Mouse (Mus musculus): Measurements from ENCODE around the gene Slc29a4. TPM values are rescaled to one million over a fixed set of nuclear protein-coding genes. Genes with fewer than 3 reads are reported as not detected.
A peak's percentile ranks its signal among the peaks of the same experiment; 100 is the strongest.

The Slc29a4 gene
- polyA plus RNA-seq, 1 experiment from 2014 or later = 70.6 TPM

- peaks cover 74% of the 10 kb centered on the region for H3K36me3 ChIP-seq
- no peak overlapping the region for H3K4me3 ChIP-seq (replicated peaks)
- peak; percentile 56 for ATAC-seq
- H3K9me3 ChIP-seq = no peaks in the 10 kb centered on the region
- H3K27ac ChIP-seq = no peak overlapping the region
- H3K27me3 ChIP-seq = no peaks in the 10 kb centered on the region
- 26% methylated on average over 4 of the region's 4 CpGs for WGBS
- H3K4me2 ChIP-seq (replicated peaks) = no peak overlapping the region
- H3K4me1 ChIP-seq (replicated peaks) = no peaks in the 10 kb centered on the region
- no peak overlapping the region for H3K9ac ChIP-seq (replicated peaks)
Measured at GRCm38 (mm10) chr5:142718037-142718436, 25.7 kb downstream of the Slc29a4 start.

- peaks cover 73% of the 10 kb centered on the region for H3K36me3 ChIP-seq
- 0 out of 2 replicates have a peak, but pooled peaks have one; percentile 18 for ATAC-seq
- H3K4me1 ChIP-seq (replicated peaks) = no peaks in the 10 kb centered on the region
- H3K27me3 ChIP-seq = no peaks in the 10 kb centered on the region
- H3K4me3 ChIP-seq (replicated peaks) = no peak overlapping the region
- H3K27ac ChIP-seq = no peak overlapping the region
- 69% methylated on average over 25 of the region's 25 CpGs for WGBS
- H3K9ac ChIP-seq (replicated peaks) = no peak overlapping the region
- no peaks in the 10 kb centered on the region for H3K9me3 ChIP-seq
- no peak overlapping the region for H3K4me2 ChIP-seq (replicated peaks)
Measured at GRCm38 (mm10) chr5:142718486-142718885, 26.2 kb downstream of the Slc29a4 start.

GRCm38 (mm10) chr5:142719897-142720296, 27.6 kb downstream of the Slc29a4 start:
- Histone ChIP-seq H3K4me3 (replicated peaks) (no peak overlapping the region), H3K27ac (no peak overlapping the region), H3K27me3 (no peaks in the 10 kb centered on the region), H3K4me1 (replicated peaks) (peaks cover 5% of the 10 kb centered on the region; the same call in 1 of the 2 replicates), H3K36me3 (peaks cover 59% of the 10 kb centered on the region), H3K9me3 (no peaks in the 10 kb centered on the region), H3K4me2 (replicated peaks) (no peak overlapping the region), H3K9ac (replicated peaks) (no peak overlapping the region)
- ATAC-seq = no peak
- 90% methylated on average over 13 of the region's 13 CpGs for WGBS

- Histone ChIP-seq H3K36me3 (peaks cover 71% of the 10 kb centered on the region), H3K4me1 (replicated peaks) (peaks cover 5% of the 10 kb centered on the region; the same call in 1 of the 2 replicates), H3K4me2 (replicated peaks) (0 out of 2 replicates have a peak overlapping the region, but pooled peaks have one; percentile 6), H3K4me3 (replicated peaks) (no peak overlapping the region), H3K27ac (peak overlapping the region; percentile 56), H3K27me3 (no peaks in the 10 kb centered on the region), H3K9ac (replicated peaks) (no peak overlapping the region), H3K9me3 (no peaks in the 10 kb centered on the region)
- peak; percentile 74 for ATAC-seq
- WGBS = 12% methylated on average over 7 of the region's 7 CpGs
Measured at GRCm38 (mm10) chr5:142723520-142724133, 31.3 kb downstream of the Slc29a4 start.

- no peaks in the 10 kb centered on the region for H3K9me3 ChIP-seq
- no peak overlapping the region for H3K4me2 ChIP-seq (replicated peaks)
- 89% methylated on average over 7 of the region's 7 CpGs for WGBS
- ATAC-seq = no peak
- H3K27me3 ChIP-seq = no peaks in the 10 kb centered on the region
- peaks cover 71% of the 10 kb centered on the region for H3K36me3 ChIP-seq
- no peak overlapping the region for H3K9ac ChIP-seq (replicated peaks)
- no peak overlapping the region for H3K4me3 ChIP-seq (replicated peaks)
- peaks cover 5% of the 10 kb centered on the region; the same call in 1 of the 2 replicates for H3K4me1 ChIP-seq (replicated peaks)
- H3K27ac ChIP-seq = peak overlapping the region; percentile 35; the same call in 1 of the 2 replicates
Measured at GRCm38 (mm10) chr5:142724265-142724664, 32.0 kb downstream of the Slc29a4 start.

- no peaks in the 10 kb centered on the region for H3K9me3 ChIP-seq
- WGBS = 88% methylated on average over 6 of the region's 6 CpGs
- H3K4me2 ChIP-seq (replicated peaks) = no peak overlapping the region
- H3K36me3 ChIP-seq = peaks cover 75% of the 10 kb centered on the region
- H3K27me3 ChIP-seq = no peaks in the 10 kb centered on the region
- ATAC-seq = no peak
- peaks cover 5% of the 10 kb centered on the region; the same call in 1 of the 2 replicates for H3K4me1 ChIP-seq (replicated peaks)
- H3K27ac ChIP-seq = peak overlapping the region; percentile 47; the same call in 1 of the 2 replicates
- H3K4me3 ChIP-seq (replicated peaks) = no peak overlapping the region
- no peak overlapping the region for H3K9ac ChIP-seq (replicated peaks)
Measured at GRCm38 (mm10) chr5:142726748-142727147, 34.4 kb downstream of the Slc29a4 start.

- H3K36me3 ChIP-seq = peaks cover 83% of the 10 kb centered on the region
- no peak for ATAC-seq
- no peaks in the 10 kb centered on the region for H3K9me3 ChIP-seq
- H3K4me3 ChIP-seq (replicated peaks) = no peak overlapping the region
- H3K4me2 ChIP-seq (replicated peaks) = no peak overlapping the region
- WGBS = 98% methylated on average over 16 of the region's 16 CpGs
- H3K27ac ChIP-seq = no peak overlapping the region
- no peak overlapping the region for H3K9ac ChIP-seq (replicated peaks)
- no peaks in the 10 kb centered on the region for H3K27me3 ChIP-seq
- peaks cover 5% of the 10 kb centered on the region; the same call in 1 of the 2 replicates for H3K4me1 ChIP-seq (replicated peaks)
Measured at GRCm38 (mm10) chr5:142728301-142728700, 36.0 kb downstream of the Slc29a4 start.

- 95% methylated on average over 12 of the region's 12 CpGs for WGBS
- Histone ChIP-seq H3K4me1 (replicated peaks) (no peaks in the 10 kb centered on the region), H3K36me3 (peaks cover 98% of the 10 kb centered on the region), H3K4me2 (replicated peaks) (no peak overlapping the region), H3K4me3 (replicated peaks) (no peak overlapping the region), H3K27ac (no peak overlapping the region), H3K9me3 (no peaks in the 10 kb centered on the region), H3K27me3 (no peaks in the 10 kb centered on the region), H3K9ac (replicated peaks) (no peak overlapping the region)
- ATAC-seq = no peak
Measured at GRCm38 (mm10) chr5:142730295-142730694, 38.0 kb downstream of the Slc29a4 start.

GRCm38 (mm10) chr5:142731916-142732315, 39.6 kb downstream of the Slc29a4 start:
- no peak overlapping the region for H3K4me2 ChIP-seq (replicated peaks)
- no peak overlapping the region for H3K9ac ChIP-seq (replicated peaks)
- no peaks in the 10 kb centered on the region for H3K27me3 ChIP-seq
- H3K4me1 ChIP-seq (replicated peaks) = no peaks in the 10 kb centered on the region
- WGBS = 95% methylated on average over 11 of the region's 11 CpGs
- ATAC-seq = no peak
- H3K9me3 ChIP-seq = no peaks in the 10 kb centered on the region
- peaks cover 98% of the 10 kb centered on the region for H3K36me3 ChIP-seq
- no peak overlapping the region for H3K27ac ChIP-seq
- H3K4me3 ChIP-seq (replicated peaks) = no peak overlapping the region

- Histone ChIP-seq H3K9me3 (no peaks in the 10 kb centered on the region), H3K4me2 (replicated peaks) (no peak overlapping the region), H3K27ac (no peak overlapping the region), H3K4me1 (replicated peaks) (no peaks in the 10 kb centered on the region), H3K27me3 (no peaks in the 10 kb centered on the region), H3K36me3 (peaks cover 96% of the 10 kb centered on the region), H3K9ac (replicated peaks) (no peak overlapping the region), H3K4me3 (replicated peaks) (no peak overlapping the region)
- WGBS = 92% methylated on average over 8 of the region's 8 CpGs
- no peak for ATAC-seq
Measured at GRCm38 (mm10) chr5:142739941-142740340, 47.6 kb downstream of the Slc29a4 start.

GRCm38 (mm10) chr5:142747026-142747629, 54.8 kb downstream of the Slc29a4 start:
- no peaks in the 10 kb centered on the region for H3K27me3 ChIP-seq
- H3K4me1 ChIP-seq (replicated peaks) = peaks cover 9% of the 10 kb centered on the region; the same call in 1 of the 2 replicates
- no peak overlapping the region for H3K4me2 ChIP-seq (replicated peaks)
- peak overlapping the region; percentile 44; the same call in 1 of the 2 replicates for H3K27ac ChIP-seq
- WGBS = 66% methylated on average over 12 of the region's 12 CpGs
- H3K9me3 ChIP-seq = no peaks in the 10 kb centered on the region
- H3K36me3 ChIP-seq = peaks cover 91% of the 10 kb centered on the region
- no peak overlapping the region for H3K4me3 ChIP-seq (replicated peaks)
- no peak overlapping the region for H3K9ac ChIP-seq (replicated peaks)
- ATAC-seq = no peak

- 0 out of 2 replicates have a peak overlapping the region, but pooled peaks have one; percentile 17 for H3K27ac ChIP-seq
- H3K9me3 ChIP-seq = no peaks in the 10 kb centered on the region
- peaks cover 9% of the 10 kb centered on the region; the same call in 1 of the 2 replicates for H3K4me1 ChIP-seq (replicated peaks)
- H3K4me2 ChIP-seq (replicated peaks) = no peak overlapping the region
- no peak overlapping the region for H3K4me3 ChIP-seq (replicated peaks)
- H3K9ac ChIP-seq (replicated peaks) = no peak overlapping the region
- ATAC-seq = no peak
- 93% methylated on average over 11 of the region's 11 CpGs for WGBS
- peaks cover 89% of the 10 kb centered on the region for H3K36me3 ChIP-seq
- H3K27me3 ChIP-seq = no peaks in the 10 kb centered on the region
Measured at GRCm38 (mm10) chr5:142750173-142750572, 57.9 kb downstream of the Slc29a4 start.

Data from midbrain, embryonic 13.5 days (tissue).